Mouse (Mus musculus): Measurements from ENCODE around the gene Dst. TPM values are rescaled to one million over a fixed set of nuclear protein-coding genes. Genes with fewer than 3 reads are reported as not detected.
A peak's percentile ranks its signal among the peaks of the same experiment; 100 is the strongest.

Dst gene
- polyA plus RNA-seq, 1 experiment = 55.8 TPM

DNA sequence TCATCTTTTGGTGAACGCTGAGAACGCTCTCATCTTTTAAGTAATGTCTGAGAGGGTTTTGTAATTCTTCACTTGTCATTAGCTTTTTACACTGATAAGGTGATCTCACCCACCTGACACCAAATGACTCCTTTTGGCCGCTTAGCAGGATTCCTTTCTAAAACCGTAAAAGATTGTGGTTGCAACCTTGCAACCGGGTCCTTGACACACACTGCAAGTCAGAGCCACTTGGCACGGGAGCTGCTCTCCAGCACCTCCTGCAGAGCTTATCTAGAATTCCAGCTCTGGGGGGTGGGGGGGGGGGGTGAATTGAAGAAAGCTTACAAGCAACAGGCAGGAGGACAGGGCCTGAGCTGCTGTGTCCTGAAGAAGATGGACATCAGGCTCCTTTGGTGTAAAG is 420.6 kb downstream of the Dst start:
- Histone ChIP-seq H3K27me3 (replicated peaks; ENCODE audit: control insufficient read depth, insufficient read depth, low read length) (no peaks in the 10 kb centered on the region), H3K4me1 (ENCODE audit: control insufficient read depth, insufficient read depth, low read length) (no peaks in the 10 kb centered on the region), H3K36me3 (ENCODE audit: control insufficient read depth, insufficient read depth, low read length) (no peaks in the 10 kb centered on the region), H3K27ac (ENCODE audit: insufficient read depth, low read depth, low read length) (no peak overlapping the region), H3K4me3 (ENCODE audit: insufficient read depth, low read depth, low read length) (no peak overlapping the region)
- no peak for TF ChIP-seq POLR2A (IDR thresholded peaks at IDR 0.05; ENCODE audit: low read depth, low read length)
- no peak for TF ChIP-seq CTCF (conservative IDR thresholded peaks at IDR 0.05; ENCODE audit: insufficient read depth, insufficient read length, low read depth, low read length)
- DNase-seq = no peak
- 82% methylated on average over 6 of the region's 6 CpGs for WGBS

GRCm38 (mm10) chr1:34331767-34332166 is 423.7 kb downstream of the Dst start:
- Histone ChIP-seq H3K4me1 (ENCODE audit: control insufficient read depth, insufficient read depth, low read length) (no peaks in the 10 kb centered on the region), H3K27me3 (replicated peaks; ENCODE audit: control insufficient read depth, insufficient read depth, low read length) (no peaks in the 10 kb centered on the region), H3K4me3 (ENCODE audit: insufficient read depth, low read depth, low read length) (no peak overlapping the region), H3K36me3 (ENCODE audit: control insufficient read depth, insufficient read depth, low read length) (no peaks in the 10 kb centered on the region), H3K27ac (ENCODE audit: insufficient read depth, low read depth, low read length) (no peak overlapping the region)
- peak; percentile 18 for DNase-seq
- 66% methylated on average over 3 of the region's 3 CpGs for WGBS
- no peak for TF ChIP-seq CTCF (conservative IDR thresholded peaks at IDR 0.05; ENCODE audit: insufficient read depth, insufficient read length, low read depth, low read length)
- TF ChIP-seq POLR2A (IDR thresholded peaks at IDR 0.05; ENCODE audit: low read depth, low read length) = no peak

Other genes starting within 250 kb of the Dst start
- gene Prim2, start 238.4 kb upstream of the Dst start, polyA plus RNA-seq (2012; rRNA removed) = 2.9 and 3.0 TPM in 2 replicates
- 7.3 and 7.5 TPM in 2 replicates for gene Rab23, start 188.3 kb upstream of the Dst start, polyA plus RNA-seq (2012; rRNA removed)
- gene Bag2, start 150.4 kb upstream of the Dst start, polyA plus RNA-seq (2012; rRNA removed) = 18.0 and 22.0 TPM in 2 replicates
- gene Zfp451, start 93.6 kb upstream of the Dst start, polyA plus RNA-seq (2012; rRNA removed) = 4.1 and 5.0 TPM in 2 replicates
- gene Bend6, start 409 bp upstream of the Dst start, polyA plus RNA-seq (2012; rRNA removed) = 0.16 TPM in 2 replicates

Measured in kidney, adult 2 months (tissue).